Mouse (Mus musculus): Measurements from ENCODE around the gene Cep162. TPM values are rescaled to one million over a fixed set of nuclear protein-coding genes. Genes with fewer than 3 reads are reported as not detected.

The Cep162 gene
- polyA plus RNA-seq, 1 experiment from 2014 or later = 11.0 TPM

DNA sequence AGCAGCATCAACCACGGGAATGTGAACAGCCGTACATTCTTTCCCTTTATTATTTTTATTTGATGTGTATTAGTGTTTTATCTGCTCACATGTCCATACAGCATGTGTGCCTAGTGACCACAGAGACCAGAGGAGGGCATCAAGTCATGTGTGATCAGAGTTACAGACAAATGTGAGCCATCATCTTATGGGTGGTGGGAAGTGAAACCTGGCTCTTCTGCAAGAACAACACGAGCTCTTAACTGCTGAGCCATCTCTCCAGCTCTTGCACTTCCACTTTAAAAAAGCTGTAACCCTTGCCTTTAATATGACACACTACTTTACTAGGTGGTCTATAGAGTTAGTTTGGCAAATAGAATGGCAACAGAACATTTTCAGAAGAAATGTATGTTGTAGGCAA lies 83.8 kb downstream of the Cep162 start:
- no peaks in the 10 kb centered on the region for H3K4me1 ChIP-seq (ENCODE audit: control insufficient read depth, insufficient read depth, low read length)
- H3K9me3 ChIP-seq (ENCODE audit: control insufficient read depth, low read length) = no peaks in the 10 kb centered on the region
- H3K27ac ChIP-seq (ENCODE audit: low read depth, low read length) = no peak overlapping the region
- DNase-seq (ENCODE audit: low spot score, missing footprints) (peak; percentile 23), ATAC-seq (ENCODE audit: low FRiP score) (no peak)
- 88% methylated on average over 3 of the region's 3 CpGs for WGBS
- no peak overlapping the region for H3K9ac ChIP-seq (ENCODE audit: low read length)
- no peaks in the 10 kb centered on the region; the same call in 1 of the 2 replicates for H3K27me3 ChIP-seq (ENCODE audit: control insufficient read depth, insufficient read depth, low read length)
- H3K4me2 ChIP-seq = no peak overlapping the region
- H3K4me3 ChIP-seq (ENCODE audit: low read depth, low read length) = no peak overlapping the region
- H3K36me3 ChIP-seq (ENCODE audit: control insufficient read depth, insufficient read depth, low read length) = no peaks in the 10 kb centered on the region

DNA sequence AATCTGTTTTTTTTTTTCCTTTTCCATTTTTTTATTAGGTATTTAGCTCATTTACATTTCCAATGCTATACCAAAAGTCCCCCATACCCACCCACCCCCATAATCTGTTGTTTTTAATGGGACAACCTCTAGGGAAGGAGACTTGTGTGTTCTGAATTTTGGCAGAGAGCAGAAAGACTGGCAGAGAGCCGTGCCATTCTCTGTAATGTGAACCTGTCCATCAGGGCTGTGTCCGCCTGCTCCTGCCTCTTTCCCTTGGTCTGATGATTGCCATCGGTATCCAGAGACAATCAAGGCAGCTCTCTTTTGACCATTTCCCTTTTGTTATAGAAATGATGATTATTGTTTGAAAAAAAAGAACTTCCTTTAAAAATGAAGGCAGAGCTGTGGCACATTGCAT lies 84.4 kb downstream of the Cep162 start:
- no peak overlapping the region for H3K9ac ChIP-seq (ENCODE audit: low read length)

DNA sequence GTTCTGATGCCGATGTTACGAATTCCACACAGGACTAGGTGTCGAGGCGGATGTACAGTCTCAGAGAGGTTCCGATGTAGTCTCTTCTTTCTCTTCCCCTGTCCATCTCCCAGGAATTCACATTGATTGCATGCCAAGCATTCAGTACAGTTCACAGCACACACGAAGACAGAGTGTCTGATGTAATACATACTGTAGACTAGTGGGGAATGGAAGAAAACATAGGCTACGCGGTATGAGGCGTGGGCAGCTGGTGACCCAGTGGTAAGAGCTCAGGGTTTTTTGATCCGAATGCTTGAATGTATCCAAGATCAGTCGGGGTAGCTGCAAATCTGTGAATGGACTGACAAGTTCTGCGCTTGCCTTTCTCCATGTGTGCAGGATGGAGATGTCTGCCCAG lies 86.2 kb downstream of the Cep162 start:
- DNase-seq (ENCODE audit: low spot score, missing footprints) (peak; percentile 71), ATAC-seq (ENCODE audit: low FRiP score) (no peak)
- 93% methylated on average over 12 of the region's 12 CpGs for WGBS
- H3K4me1 ChIP-seq (ENCODE audit: control insufficient read depth, insufficient read depth, low read length) = no peaks in the 10 kb centered on the region
- H3K27me3 ChIP-seq (ENCODE audit: control insufficient read depth, insufficient read depth, low read length) = no peaks in the 10 kb centered on the region; the same call in 1 of the 2 replicates
- no peak overlapping the region for H3K4me3 ChIP-seq (ENCODE audit: low read depth, low read length)
- no peak overlapping the region for H3K27ac ChIP-seq (ENCODE audit: low read depth, low read length)
- no peak overlapping the region for H3K9ac ChIP-seq (ENCODE audit: low read length)
- H3K4me2 ChIP-seq = no peak overlapping the region
- no peaks in the 10 kb centered on the region for H3K36me3 ChIP-seq (ENCODE audit: control insufficient read depth, insufficient read depth, low read length)
- H3K9me3 ChIP-seq (ENCODE audit: control insufficient read depth, low read length) = no peaks in the 10 kb centered on the region

More for the DNA sequence above, 84.4 kb downstream of the Cep162 start:
- whole genome bisulfite sequencing = 86% methylated on average over 3 of the region's 3 CpGs
- Histone ChIP-seq H3K27ac (ENCODE audit: low read depth, low read length) (no peak overlapping the region), H3K36me3 (ENCODE audit: control insufficient read depth, insufficient read depth, low read length) (no peaks in the 10 kb centered on the region), H3K9me3 (ENCODE audit: control insufficient read depth, low read length) (no peaks in the 10 kb centered on the region), H3K4me2 (no peak overlapping the region), H3K4me1 (ENCODE audit: control insufficient read depth, insufficient read depth, low read length) (no peaks in the 10 kb centered on the region), H3K27me3 (ENCODE audit: control insufficient read depth, insufficient read depth, low read length) (no peaks in the 10 kb centered on the region; the same call in 1 of the 2 replicates), H3K4me3 (ENCODE audit: low read depth, low read length) (no peak overlapping the region)
- ATAC-seq (ENCODE audit: low FRiP score) (no peak), DNase-seq (ENCODE audit: low spot score, missing footprints) (peak; percentile 23)

GRCm38 (mm10) chr9:87168051-87168450 lies 87.3 kb downstream of the Cep162 start:
- Histone ChIP-seq H3K4me2 (no peak overlapping the region), H3K4me3 (ENCODE audit: low read depth, low read length) (no peak overlapping the region), H3K9ac (ENCODE audit: low read length) (no peak overlapping the region), H3K36me3 (ENCODE audit: control insufficient read depth, insufficient read depth, low read length) (no peaks in the 10 kb centered on the region), H3K4me1 (ENCODE audit: control insufficient read depth, insufficient read depth, low read length) (no peaks in the 10 kb centered on the region), H3K27me3 (ENCODE audit: control insufficient read depth, insufficient read depth, low read length) (no peaks in the 10 kb centered on the region; the same call in 1 of the 2 replicates), H3K27ac (ENCODE audit: low read depth, low read length) (no peak overlapping the region), H3K9me3 (ENCODE audit: control insufficient read depth, low read length) (no peaks in the 10 kb centered on the region)
- no peak for DNase-seq (ENCODE audit: low spot score, missing footprints)
- 51% methylated on average over 3 of the region's 3 CpGs for WGBS
- no peak for ATAC-seq (ENCODE audit: low FRiP score)

- peak; percentile 28 for DNase-seq (ENCODE audit: low spot score, missing footprints)
- Histone ChIP-seq H3K27me3 (ENCODE audit: control insufficient read depth, insufficient read depth, low read length) (no peaks in the 10 kb centered on the region; the same call in 1 of the 2 replicates), H3K9me3 (ENCODE audit: control insufficient read depth, low read length) (no peaks in the 10 kb centered on the region), H3K4me1 (ENCODE audit: control insufficient read depth, insufficient read depth, low read length) (no peaks in the 10 kb centered on the region), H3K27ac (ENCODE audit: low read depth, low read length) (no peak overlapping the region), H3K36me3 (ENCODE audit: control insufficient read depth, insufficient read depth, low read length) (no peaks in the 10 kb centered on the region), H3K4me2 (no peak overlapping the region), H3K4me3 (ENCODE audit: low read depth, low read length) (no peak overlapping the region), H3K9ac (ENCODE audit: low read length) (no peak overlapping the region)
- WGBS = 50% methylated on average over 9 of the region's 9 CpGs
- ATAC-seq (ENCODE audit: low FRiP score) = 0 out of 2 replicates have a peak, but pooled peaks have one; percentile 27
Observed at GRCm38 (mm10) chr9:87167001-87167830, 88.1 kb downstream of the Cep162 start.

GRCm38 (mm10) chr9:87162559-87162958 lies 92.8 kb downstream of the Cep162 start:
- 91% methylated on average over 4 of the region's 4 CpGs for WGBS
- Histone ChIP-seq H3K27me3 (ENCODE audit: control insufficient read depth, insufficient read depth, low read length) (no peaks in the 10 kb centered on the region), H3K4me2 (no peak overlapping the region), H3K4me1 (ENCODE audit: control insufficient read depth, insufficient read depth, low read length) (no peaks in the 10 kb centered on the region), H3K36me3 (ENCODE audit: control insufficient read depth, insufficient read depth, low read length) (no peaks in the 10 kb centered on the region), H3K27ac (ENCODE audit: low read depth, low read length) (no peak overlapping the region), H3K9ac (ENCODE audit: low read length) (no peak overlapping the region), H3K4me3 (ENCODE audit: low read depth, low read length) (no peak overlapping the region), H3K9me3 (ENCODE audit: control insufficient read depth, low read length) (no peaks in the 10 kb centered on the region)
- DNase-seq (ENCODE audit: low spot score, missing footprints) (no peak), ATAC-seq (ENCODE audit: low FRiP score) (no peak)

GRCm38 (mm10) chr9:87152641-87153325 lies 102.6 kb downstream of the Cep162 start:
- no peaks in the 10 kb centered on the region for H3K9me3 ChIP-seq (ENCODE audit: control insufficient read depth, low read length)
- no peak overlapping the region for H3K27ac ChIP-seq (ENCODE audit: low read depth, low read length)
- H3K4me2 ChIP-seq = no peak overlapping the region
- 94% methylated on average over 1 of the region's 1 CpGs for WGBS
- no peak overlapping the region for H3K4me3 ChIP-seq (ENCODE audit: low read depth, low read length)
- no peaks in the 10 kb centered on the region for H3K36me3 ChIP-seq (ENCODE audit: control insufficient read depth, insufficient read depth, low read length)
- ATAC-seq (ENCODE audit: low FRiP score) (no peak), DNase-seq (ENCODE audit: low spot score, missing footprints) (peak; percentile 65)
- H3K9ac ChIP-seq (ENCODE audit: low read length) = no peak overlapping the region
- H3K4me1 ChIP-seq (ENCODE audit: control insufficient read depth, insufficient read depth, low read length) = no peaks in the 10 kb centered on the region
- no peaks in the 10 kb centered on the region for H3K27me3 ChIP-seq (ENCODE audit: control insufficient read depth, insufficient read depth, low read length)

- Histone ChIP-seq H3K27ac (ENCODE audit: low read depth, low read length) (no peak overlapping the region), H3K9ac (ENCODE audit: low read length) (no peak overlapping the region), H3K27me3 (ENCODE audit: control insufficient read depth, insufficient read depth, low read length) (peaks cover 18% of the 10 kb centered on the region), H3K36me3 (ENCODE audit: control insufficient read depth, insufficient read depth, low read length) (no peaks in the 10 kb centered on the region), H3K4me2 (no peak overlapping the region), H3K4me1 (ENCODE audit: control insufficient read depth, insufficient read depth, low read length) (peaks cover 11% of the 10 kb centered on the region), H3K4me3 (ENCODE audit: low read depth, low read length) (no peak overlapping the region), H3K9me3 (ENCODE audit: control insufficient read depth, low read length) (no peaks in the 10 kb centered on the region)
- DNase-seq (ENCODE audit: low spot score, missing footprints) = peak; percentile 23
- whole genome bisulfite sequencing = 91% methylated on average over 2 of the region's 2 CpGs
- ATAC-seq (ENCODE audit: low FRiP score) = no peak
Observed at GRCm38 (mm10) chr9:87147927-87148326, 107.4 kb downstream of the Cep162 start.

- peaks cover 18% of the 10 kb centered on the region for H3K27me3 ChIP-seq (ENCODE audit: control insufficient read depth, insufficient read depth, low read length)
- H3K9ac ChIP-seq (ENCODE audit: low read length) = no peak overlapping the region
- H3K4me2 ChIP-seq = no peak overlapping the region
- no peaks in the 10 kb centered on the region for H3K36me3 ChIP-seq (ENCODE audit: control insufficient read depth, insufficient read depth, low read length)
- 90% methylated on average over 4 of the region's 4 CpGs for WGBS
- peaks cover 11% of the 10 kb centered on the region for H3K4me1 ChIP-seq (ENCODE audit: control insufficient read depth, insufficient read depth, low read length)
- no peak for ATAC-seq (ENCODE audit: low FRiP score)
- H3K27ac ChIP-seq (ENCODE audit: low read depth, low read length) = no peak overlapping the region
- peak; percentile 54 for DNase-seq (ENCODE audit: low spot score, missing footprints)
- H3K9me3 ChIP-seq (ENCODE audit: control insufficient read depth, low read length) = no peaks in the 10 kb centered on the region
- H3K4me3 ChIP-seq (ENCODE audit: low read depth, low read length) = no peak overlapping the region
Observed at GRCm38 (mm10) chr9:87146400-87146799, 108.9 kb downstream of the Cep162 start.

Measured in midbrain, embryonic 11.5 days (tissue).